Mouse (Mus musculus) embryo, embryonic 10 days (tissue): Measurements from ENCODE around the gene Mex3a.

Experiments
- DNase-seq: peaks from one replicate; pipeline ENCODE4 v3.0.0-alpha.2; 2015; ENCODE audit warnings: low spot score

Mex3a gene

GRCm38 (mm10) chr3:88529204-88530000, 2.8 kb upstream of the Mex3a start:
- peak; percentile 32 for DNase-seq

- DNase-seq, result peak; percentile 51
Measured at GRCm38 (mm10) chr3:88530082-88530864, 1.9 kb upstream of the Mex3a start.

- DNase-seq, result peak; percentile 84
Measured at GRCm38 (mm10) chr3:88531348-88532298, 572 bp upstream of the Mex3a start.

DNA sequence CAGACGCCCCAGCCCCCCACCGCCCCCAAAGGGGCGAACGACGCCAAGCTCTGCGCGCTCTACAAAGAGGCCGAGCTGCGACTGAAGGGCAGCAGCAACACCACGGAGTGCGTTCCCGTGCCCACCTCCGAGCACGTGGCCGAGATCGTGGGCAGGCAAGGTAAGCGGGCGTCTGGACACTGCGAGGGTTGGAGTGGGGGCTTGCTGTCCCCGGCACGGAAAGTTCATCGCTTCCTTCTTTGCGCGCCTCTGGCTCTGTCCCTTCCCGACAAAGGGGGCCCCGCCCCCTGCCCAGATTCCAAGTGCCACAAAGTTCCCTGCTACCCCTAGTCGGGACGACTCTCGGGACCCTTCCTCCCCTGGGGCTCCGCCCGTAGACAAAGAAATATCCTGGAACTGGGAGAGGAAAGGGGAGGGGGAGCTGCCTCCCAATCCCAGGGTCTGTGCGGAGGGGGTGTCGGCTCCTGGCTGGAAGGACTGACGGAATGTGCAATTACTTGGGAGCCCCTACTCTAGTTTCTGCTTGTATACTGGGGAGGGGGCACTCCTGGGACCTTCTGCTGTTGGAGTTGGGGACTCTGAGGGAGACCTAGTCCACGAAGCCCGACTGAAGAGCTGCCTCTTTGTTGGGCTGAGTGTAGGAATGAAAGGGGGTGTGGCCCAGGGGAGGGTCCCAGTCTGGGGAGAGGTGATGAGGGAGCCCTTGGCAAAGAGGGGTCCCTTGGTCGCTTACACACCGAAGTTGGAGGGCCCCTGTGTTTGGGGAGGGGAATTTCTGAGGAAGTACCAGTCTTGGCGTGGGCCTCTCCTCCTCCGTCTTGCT, 705 bp downstream of the Mex3a start:
- DNase-seq, result peak; percentile 71

GRCm38 (mm10) chr3:88533706-88534105, 1.5 kb downstream of the Mex3a start:
- DNase-seq, result no peak

DNA sequence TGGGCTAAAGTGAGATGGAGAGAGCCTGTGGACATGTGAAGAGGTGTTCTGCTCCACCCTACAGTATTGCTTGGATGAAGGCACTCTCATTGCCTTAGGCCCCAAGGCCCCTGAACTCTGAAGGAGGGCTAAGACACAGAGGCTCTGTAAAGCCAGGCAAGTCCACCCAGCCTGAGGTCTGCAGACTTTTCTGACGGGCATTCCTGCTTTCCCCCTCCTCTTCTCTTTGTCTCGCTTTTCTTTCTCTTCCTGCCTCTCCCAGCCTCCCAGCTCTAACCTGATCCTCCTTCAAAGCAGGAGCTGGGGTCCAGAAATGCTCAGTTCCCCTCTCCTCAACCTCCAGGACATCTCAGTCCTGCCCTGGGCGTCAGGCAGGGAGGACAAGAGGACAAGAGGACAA, 2.8 kb downstream of the Mex3a start:
- DNase-seq, result no peak

DNA sequence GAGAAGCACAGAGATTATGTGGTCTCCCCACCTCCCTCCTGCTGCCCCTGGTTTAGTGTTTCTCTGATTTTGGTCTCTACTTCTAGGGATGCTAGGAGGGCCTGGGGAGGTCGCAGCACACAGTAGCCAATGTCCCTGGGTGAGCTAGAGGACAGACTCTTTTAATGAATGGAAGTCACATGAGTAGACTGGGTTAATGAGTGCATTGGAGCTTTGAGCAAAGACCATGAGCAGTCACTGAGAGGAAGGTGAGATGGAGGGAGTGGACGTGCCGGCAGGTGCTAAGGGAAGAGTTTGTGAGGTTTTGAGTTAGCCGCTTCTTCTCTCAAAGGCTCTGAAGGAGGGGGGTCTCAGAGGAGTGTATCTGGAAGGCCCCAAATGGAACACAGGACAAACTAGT, 3.3 kb downstream of the Mex3a start:
- no peak for DNase-seq

DNA sequence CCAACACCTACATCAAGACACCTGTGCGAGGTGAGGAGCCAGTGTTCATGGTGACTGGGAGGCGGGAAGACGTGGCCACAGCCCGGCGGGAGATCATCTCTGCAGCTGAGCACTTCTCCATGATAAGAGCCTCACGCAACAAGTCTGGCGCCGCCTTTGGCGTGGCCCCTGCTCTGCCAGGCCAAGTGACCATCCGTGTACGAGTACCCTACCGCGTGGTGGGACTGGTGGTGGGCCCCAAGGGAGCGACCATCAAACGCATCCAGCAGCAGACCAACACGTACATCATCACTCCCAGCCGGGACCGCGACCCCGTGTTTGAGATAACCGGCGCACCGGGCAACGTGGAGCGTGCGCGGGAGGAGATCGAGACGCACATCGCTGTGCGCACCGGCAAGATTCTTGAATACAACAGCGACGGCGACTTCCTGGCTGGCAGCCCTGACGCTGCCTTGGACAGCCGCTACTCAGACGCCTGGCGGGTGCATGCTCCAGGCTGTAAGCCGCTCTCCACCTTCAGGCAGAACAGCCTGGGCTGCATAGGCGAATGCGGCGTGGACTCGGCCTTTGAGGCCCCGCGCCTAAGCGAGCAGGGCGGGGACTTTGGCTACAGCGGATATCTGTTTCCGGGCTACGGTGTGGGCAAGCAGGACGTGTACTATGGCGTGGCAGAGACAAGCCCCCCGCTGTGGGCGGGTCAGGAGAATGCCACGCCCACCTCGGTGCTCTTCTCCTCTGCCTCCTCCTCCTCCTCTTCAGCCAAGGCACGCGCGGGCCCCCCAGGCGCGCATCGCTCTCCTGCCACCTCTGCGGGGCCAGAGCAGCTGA, 4.1 kb downstream of the Mex3a start:
- DNase-seq, result peak; percentile 88

DNA sequence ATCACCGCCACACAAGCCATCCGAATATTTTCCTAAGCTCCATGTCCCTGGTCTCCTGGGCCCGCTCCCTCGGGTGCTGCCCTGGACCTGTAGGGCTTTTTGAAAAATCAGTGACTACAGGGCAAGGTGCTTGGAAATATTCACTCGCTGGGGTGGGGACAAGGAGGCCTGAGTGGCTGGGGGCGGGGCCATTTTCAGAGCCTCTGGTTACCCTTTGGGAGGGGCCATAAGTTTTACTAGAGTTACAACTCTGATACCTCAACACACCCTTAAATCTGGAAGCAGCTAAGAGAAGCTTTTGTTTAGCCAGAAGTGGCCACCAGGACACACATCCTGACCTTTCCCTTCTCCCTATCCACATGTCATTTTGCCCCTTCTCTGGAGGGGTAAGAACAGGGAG, 5.0 kb downstream of the Mex3a start:
- DNase-seq, result no peak

GRCm38 (mm10) chr3:88538271-88539145, 6.3 kb downstream of the Mex3a start:
- DNase-seq, result no peak

DNA sequence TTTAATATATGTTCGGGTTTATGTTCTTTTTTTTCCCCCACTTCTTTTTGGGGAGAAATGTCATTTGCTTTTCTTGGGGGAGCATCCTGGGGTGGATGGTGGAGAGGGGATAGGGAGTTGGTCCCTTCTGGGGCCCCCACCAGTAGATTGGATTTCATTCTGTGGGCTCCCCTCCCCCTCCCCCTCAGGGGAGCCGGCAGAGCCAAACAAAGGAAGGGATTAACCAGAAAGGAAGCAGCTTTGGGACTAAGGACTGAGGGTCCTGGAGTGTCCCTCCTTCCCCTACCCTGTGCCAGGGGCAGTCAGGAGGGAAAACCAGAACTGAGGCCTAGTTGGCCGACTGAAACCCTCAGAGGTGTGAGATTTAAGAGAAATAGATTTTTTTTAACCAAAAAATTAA, 7.2 kb downstream of the Mex3a start:
- DNase-seq, result peak; percentile 55

DNA sequence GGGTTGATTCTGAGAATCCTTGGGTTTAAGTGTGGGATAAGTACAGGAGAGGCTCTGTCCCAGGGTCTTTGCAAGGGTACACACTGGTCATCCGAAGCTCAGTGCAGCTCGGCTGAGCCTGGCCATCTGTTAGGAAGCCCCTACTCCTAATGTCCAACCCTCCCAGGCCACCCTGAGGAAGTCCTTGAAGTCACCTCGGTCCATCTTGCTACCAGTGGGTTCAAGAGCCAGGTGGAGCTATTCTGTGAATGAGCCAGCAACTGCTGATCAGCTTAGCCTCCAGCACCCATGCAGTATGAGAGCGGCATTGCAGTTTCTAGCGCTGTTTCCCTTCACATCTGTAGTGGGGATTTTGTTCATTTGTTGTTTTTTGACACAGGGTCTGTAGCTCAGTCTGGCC, 7.9 kb downstream of the Mex3a start:
- no peak for DNase-seq

- no peak for DNase-seq
Measured at GRCm38 (mm10) chr3:88541622-88542401, 9.6 kb downstream of the Mex3a start.

GRCm38 (mm10) chr3:88542486-88542885, 10.3 kb downstream of the Mex3a start:
- no peak for DNase-seq

- no peak for DNase-seq
Measured at GRCm38 (mm10) chr3:88543174-88543573, 11.0 kb downstream of the Mex3a start.

DNA sequence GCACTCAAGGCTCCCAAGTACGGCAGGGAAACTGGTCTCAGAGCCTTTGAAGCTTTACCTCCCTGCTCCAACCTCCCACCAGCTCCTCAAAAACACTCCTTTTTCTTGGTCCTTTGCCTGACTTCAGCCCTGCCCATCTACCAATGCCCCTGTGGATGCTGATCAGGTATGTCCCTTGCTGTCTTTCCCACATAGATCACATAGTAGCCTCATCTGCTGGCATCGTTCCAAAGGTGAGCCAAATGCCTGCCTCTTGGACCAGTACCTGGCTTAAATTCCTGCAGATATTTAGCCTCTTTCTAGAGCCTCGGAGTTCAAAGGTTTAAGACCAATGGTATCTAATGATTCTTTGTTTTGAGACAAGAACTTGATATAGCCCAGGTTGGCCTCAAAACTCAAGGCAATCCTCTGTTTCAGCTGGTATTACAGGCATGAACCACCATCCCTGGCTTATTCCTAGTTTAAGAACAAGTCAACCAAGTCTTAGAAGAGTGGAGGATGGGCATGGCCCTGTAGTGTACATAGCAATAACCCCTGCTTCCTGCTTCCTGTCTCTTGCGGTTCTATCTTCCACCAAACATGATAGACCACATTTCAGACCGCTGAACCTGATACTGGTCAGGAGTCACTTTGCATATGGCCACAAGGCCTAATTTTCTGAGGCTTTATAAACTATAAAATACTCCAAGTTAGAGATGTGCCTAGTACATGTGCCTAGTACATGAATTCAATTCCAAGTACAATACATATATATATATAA, 11.6 kb downstream of the Mex3a start:
- DNase-seq, result no peak

GRCm38 (mm10) chr3:88544514-88544913, 12.3 kb downstream of the Mex3a start:
- peak; percentile 55 for DNase-seq
